Mouse (Mus musculus) cerebral cortex, adult 2 months (tissue): ENCODE data around the gene Dnmt3c.

ENCODE experiments used
- WGBS: fragments of 180-500 bp; shearing (Covaris S2); methylation state at CpG from one replicate; pipeline ENCODE4 v1.1.7; 2018; 5-methylcytosine and 5-hydroxymethylcytosine counted together

Dnmt3c gene

GRCm38 (mm10) chr2:153696352-153696751 is at the start of gene Dnmt3c:
TSS of gene Dnmt3c (plus strand) at chr2:153696652.

GRCm38 (mm10) chr2:153648773-153649297 is 47.6 kb upstream of the Dnmt3c start:
- 33% methylated on average over 14 of the region's 14 CpGs for whole genome bisulfite sequencing

GRCm38 (mm10) chr2:153649298-153650013 is 47.0 kb upstream of the Dnmt3c start, which contains the start of gene Dnmt3b:
TSS of gene Dnmt3b (plus strand) at chr2:153649450.
- WGBS: 2% methylated on average over 83 of the region's 93 CpGs

GRCm38 (mm10) chr2:153650014-153650687 is 46.3 kb upstream of the Dnmt3c start:
- 15% methylated on average over 28 of the region's 28 CpGs for WGBS

- 81% methylated on average over 3 of the region's 3 CpGs for WGBS
Measured at GRCm38 (mm10) chr2:153651681-153652080, 44.8 kb upstream of the Dnmt3c start.

GRCm38 (mm10) chr2:153657659-153658058 is 38.8 kb upstream of the Dnmt3c start:
- 90% methylated on average over 8 of the region's 8 CpGs for WGBS

- WGBS: 58% methylated on average over 3 of the region's 3 CpGs
Measured at GRCm38 (mm10) chr2:153660616-153661015, 35.8 kb upstream of the Dnmt3c start.

- 86% methylated on average over 7 of the region's 7 CpGs for WGBS
Measured at GRCm38 (mm10) chr2:153665401-153665800, 31.1 kb upstream of the Dnmt3c start.

- WGBS: 54% methylated on average over 7 of the region's 7 CpGs
Measured at GRCm38 (mm10) chr2:153668754-153669376, 27.6 kb upstream of the Dnmt3c start.

GRCm38 (mm10) chr2:153670111-153670510 is 26.3 kb upstream of the Dnmt3c start:
- WGBS: 60% methylated on average over 5 of the region's 5 CpGs

- WGBS: 99% methylated on average over 2 of the region's 2 CpGs
Measured at GRCm38 (mm10) chr2:153672619-153673018, 23.8 kb upstream of the Dnmt3c start.

- WGBS: 72% methylated on average over 1 of the region's 1 CpGs
Measured at GRCm38 (mm10) chr2:153675364-153675763, 21.1 kb upstream of the Dnmt3c start.

- 94% methylated on average over 6 of the region's 6 CpGs for WGBS
Measured at GRCm38 (mm10) chr2:153676944-153677343, 19.5 kb upstream of the Dnmt3c start.

- WGBS: 72% methylated on average over 7 of the region's 7 CpGs
Measured at GRCm38 (mm10) chr2:153677550-153677949, 18.9 kb upstream of the Dnmt3c start.

GRCm38 (mm10) chr2:153679959-153680358 is 16.5 kb upstream of the Dnmt3c start:
- WGBS: 86% methylated on average over 1 of the region's 1 CpGs

GRCm38 (mm10) chr2:153693413-153693812 is 3.0 kb upstream of the Dnmt3c start:
- WGBS: 93% methylated on average over 7 of the region's 7 CpGs

GRCm38 (mm10) chr2:153694462-153695085 is 1.9 kb upstream of the Dnmt3c start:
- 69% methylated on average over 19 of the region's 19 CpGs for WGBS

- WGBS: 60% methylated on average over 6 of the region's 6 CpGs
Measured at GRCm38 (mm10) chr2:153703389-153703788, 6.9 kb downstream of the Dnmt3c start.

GRCm38 (mm10) chr2:153710701-153711330 is 14.4 kb downstream of the Dnmt3c start:
- WGBS: 47% methylated on average over 8 of the region's 8 CpGs

GRCm38 (mm10) chr2:153712646-153713091 is 16.2 kb downstream of the Dnmt3c start:
- 75% methylated on average over 3 of the region's 3 CpGs for WGBS

- WGBS: 34% methylated on average over 4 of the region's 4 CpGs
Measured at GRCm38 (mm10) chr2:153713227-153713626, 16.8 kb downstream of the Dnmt3c start.
